Mouse (Mus musculus) hindbrain, embryonic 15.5 days (tissue): ENCODE results near the gene Pde7b. TPM values are rescaled to one million over a fixed set of nuclear protein-coding genes. Genes with fewer than 3 reads are reported as not detected.

ENCODE experiments used
- ATAC-seq: fragments of 200-750 bp; cut with Nextera tagmentation; 2 replicates; pipeline ENCODE4 v1.8.0; 2017; ENCODE audit warnings: low read depth, moderate number of reproducible peaks, moderate TSS enrichment; ENCODE audit not compliant: low FRiP score
- H3K27ac ChIP-seq: fragments of 300-500 bp; sonication (generic); replicated peaks from 2 replicates; pipeline ENCODE4 v1.5.1; 2015; ENCODE audit warnings: mild to moderate bottlenecking, inconsistent platforms
- H3K27me3 ChIP-seq: fragments of 300-500 bp; sonication (generic); 2 replicates; pipeline ENCODE4 v1.6.1; 2015; ENCODE audit warnings: control low read depth, inconsistent platforms
- H3K36me3 ChIP-seq: fragments of 300-500 bp; sonication (generic); 2 replicates; pipeline ENCODE4 v1.6.1; 2015; ENCODE audit warnings: control low read depth, inconsistent platforms
- H3K4me1 ChIP-seq: fragments of 300-500 bp; sonication (generic); replicated peaks from 2 replicates; pipeline ENCODE4 v1.6.1; 2015; ENCODE audit warnings: control low read depth, inconsistent platforms
- H3K4me2 ChIP-seq: fragments of 300-500 bp; sonication (generic); 2 replicates; pipeline ENCODE4 v1.6.1; 2015; ENCODE audit warnings: moderate library complexity, mild to moderate bottlenecking, inconsistent platforms
- H3K4me3 ChIP-seq: fragments of 300-500 bp; sonication (generic); 2 replicates; pipeline ENCODE4 v1.5.1; 2015; ENCODE audit warnings: mild to moderate bottlenecking, inconsistent platforms
- H3K9ac ChIP-seq: fragments of 300-500 bp; sonication (generic); 2 replicates; pipeline ENCODE4 v1.6.1; 2015; ENCODE audit warnings: inconsistent platforms
- H3K9me3 ChIP-seq: fragments of 300-500 bp; sonication (generic); 2 replicates; pipeline ENCODE4 v1.6.1; 2016; ENCODE audit warnings: control low read depth, inconsistent platforms
- WGBS: fragments of 180-500 bp; shearing (Covaris S2); methylation state at CpG from one replicate; pipeline ENCODE4 v1.1.7; 2015; 5-methylcytosine and 5-hydroxymethylcytosine counted together
- polyA plus RNA-seq: library from polyadenylated mRNA; unstranded; fragments of >200 nt; fragmentation: Nextera tagmentation; extraction: Ambion mirVana; gene quantifications from 2 replicates; pipeline ENCODE4 v1.2.1, GENCODE M21; 2015

Gene Pde7b
- polyA plus RNA-seq, 1 experiment from 2014 or later: 2.9 TPM

GRCm38 (mm10) chr10:20700633-20701032 is 24.2 kb downstream of the Pde7b start:
- ATAC-seq: no peak
- 66% methylated on average over 7 of the region's 7 CpGs for WGBS
- Histone ChIP-seq H3K27me3 (no peaks in the 10 kb centered on the region), H3K4me2 (no peak overlapping the region), H3K9ac (no peak overlapping the region), H3K9me3 (no peaks in the 10 kb centered on the region), H3K36me3 (no peaks in the 10 kb centered on the region), H3K4me3 (no peak overlapping the region), H3K27ac (no peak overlapping the region), H3K4me1 (no peaks in the 10 kb centered on the region)

GRCm38 (mm10) chr10:20699874-20700273 is 25.0 kb downstream of the Pde7b start:
- H3K27ac ChIP-seq: no peak overlapping the region
- no peak overlapping the region for H3K4me3 ChIP-seq
- ATAC-seq: no peak
- no peaks in the 10 kb centered on the region for H3K4me1 ChIP-seq
- no peak overlapping the region for H3K9ac ChIP-seq
- H3K36me3 ChIP-seq: no peaks in the 10 kb centered on the region
- no peaks in the 10 kb centered on the region for H3K27me3 ChIP-seq
- no peak overlapping the region for H3K4me2 ChIP-seq
- no peaks in the 10 kb centered on the region for H3K9me3 ChIP-seq
- 93% methylated on average over 9 of the region's 9 CpGs for WGBS

GRCm38 (mm10) chr10:20695637-20696036 is 29.2 kb downstream of the Pde7b start:
- Histone ChIP-seq H3K4me2 (no peak overlapping the region), H3K27ac (no peak overlapping the region), H3K9ac (no peak overlapping the region), H3K4me3 (no peak overlapping the region), H3K4me1 (no peaks in the 10 kb centered on the region), H3K36me3 (no peaks in the 10 kb centered on the region), H3K9me3 (no peaks in the 10 kb centered on the region), H3K27me3 (no peaks in the 10 kb centered on the region)
- 86% methylated on average over 11 of the region's 11 CpGs for WGBS
- ATAC-seq: no peak

GRCm38 (mm10) chr10:20690002-20690401 is 34.9 kb downstream of the Pde7b start:
- Histone ChIP-seq H3K4me3 (no peak overlapping the region), H3K4me2 (no peak overlapping the region), H3K27me3 (no peaks in the 10 kb centered on the region), H3K9ac (no peak overlapping the region), H3K36me3 (no peaks in the 10 kb centered on the region), H3K9me3 (no peaks in the 10 kb centered on the region), H3K4me1 (no peaks in the 10 kb centered on the region), H3K27ac (no peak overlapping the region)
- 79% methylated on average over 9 of the region's 9 CpGs for WGBS
- no peak for ATAC-seq

- H3K36me3 ChIP-seq: no peaks in the 10 kb centered on the region
- H3K9me3 ChIP-seq: no peaks in the 10 kb centered on the region
- ATAC-seq: no peak
- no peak overlapping the region for H3K4me3 ChIP-seq
- WGBS: 91% methylated on average over 2 of the region's 2 CpGs
- H3K27ac ChIP-seq: no peak overlapping the region
- H3K27me3 ChIP-seq: no peaks in the 10 kb centered on the region
- no peaks in the 10 kb centered on the region for H3K4me1 ChIP-seq
- H3K9ac ChIP-seq: no peak overlapping the region
- no peak overlapping the region for H3K4me2 ChIP-seq
These were observed 40.7 kb downstream of the Pde7b start for GRCm38 (mm10) chr10:20684151-20684550.

- Histone ChIP-seq H3K9ac (no peak overlapping the region), H3K9me3 (no peaks in the 10 kb centered on the region), H3K27ac (no peak overlapping the region), H3K4me2 (no peak overlapping the region), H3K27me3 (no peaks in the 10 kb centered on the region), H3K36me3 (no peaks in the 10 kb centered on the region), H3K4me3 (no peak overlapping the region), H3K4me1 (no peaks in the 10 kb centered on the region)
- WGBS: 98% methylated on average over 3 of the region's 3 CpGs
- no peak for ATAC-seq
These were observed 43.9 kb downstream of the Pde7b start for GRCm38 (mm10) chr10:20680986-20681385.

- no peaks in the 10 kb centered on the region for H3K9me3 ChIP-seq
- H3K4me1 ChIP-seq: no peaks in the 10 kb centered on the region
- no peak overlapping the region for H3K4me3 ChIP-seq
- no peaks in the 10 kb centered on the region for H3K36me3 ChIP-seq
- WGBS: 65% methylated on average over 3 of the region's 3 CpGs
- no peak overlapping the region for H3K9ac ChIP-seq
- H3K27me3 ChIP-seq: no peaks in the 10 kb centered on the region
- ATAC-seq: no peak
- H3K4me2 ChIP-seq: no peak overlapping the region
- H3K27ac ChIP-seq: no peak overlapping the region
These were observed 49.6 kb downstream of the Pde7b start for GRCm38 (mm10) chr10:20675321-20675720.

GRCm38 (mm10) chr10:20673798-20674197 is 51.1 kb downstream of the Pde7b start:
- Histone ChIP-seq H3K4me1 (peaks cover under 1% of the 10 kb centered on the region), H3K9ac (no peak overlapping the region), H3K9me3 (no peaks in the 10 kb centered on the region), H3K27me3 (no peaks in the 10 kb centered on the region), H3K27ac (no peak overlapping the region), H3K4me2 (no peak overlapping the region), H3K36me3 (no peaks in the 10 kb centered on the region), H3K4me3 (no peak overlapping the region)
- ATAC-seq: no peak
- 81% methylated on average over 4 of the region's 4 CpGs for WGBS

GRCm38 (mm10) chr10:20672591-20672990 is 52.3 kb downstream of the Pde7b start:
- H3K4me1 ChIP-seq: peaks cover 2% of the 10 kb centered on the region
- no peak overlapping the region for H3K9ac ChIP-seq
- H3K36me3 ChIP-seq: no peaks in the 10 kb centered on the region
- no peak overlapping the region for H3K27ac ChIP-seq
- no peak overlapping the region for H3K4me2 ChIP-seq
- no peak overlapping the region for H3K4me3 ChIP-seq
- no peaks in the 10 kb centered on the region for H3K9me3 ChIP-seq
- no peaks in the 10 kb centered on the region for H3K27me3 ChIP-seq
- no peak for ATAC-seq
- WGBS: 89% methylated on average over 11 of the region's 11 CpGs

- no peak overlapping the region for H3K4me2 ChIP-seq
- no peak overlapping the region for H3K27ac ChIP-seq
These were observed 53.3 kb downstream of the Pde7b start for GRCm38 (mm10) chr10:20671621-20672020.

GRCm38 (mm10) chr10:20670541-20670940 is 54.3 kb downstream of the Pde7b start:
- Histone ChIP-seq H3K9me3 (no peaks in the 10 kb centered on the region), H3K4me2 (no peak overlapping the region), H3K27ac (no peak overlapping the region), H3K36me3 (no peaks in the 10 kb centered on the region), H3K4me3 (no peak overlapping the region), H3K4me1 (peaks cover 2% of the 10 kb centered on the region), H3K27me3 (no peaks in the 10 kb centered on the region), H3K9ac (no peak overlapping the region)
- 87% methylated on average over 8 of the region's 8 CpGs for WGBS
- no peak for ATAC-seq

More at GRCm38 (mm10) chr10:20671621-20672020, 53.3 kb downstream of the Pde7b start:
- no peaks in the 10 kb centered on the region for H3K36me3 ChIP-seq
- no peak overlapping the region for H3K4me3 ChIP-seq
- H3K9me3 ChIP-seq: no peaks in the 10 kb centered on the region
- peaks cover 2% of the 10 kb centered on the region for H3K4me1 ChIP-seq
- WGBS: 83% methylated on average over 5 of the region's 5 CpGs
- no peak for ATAC-seq
- H3K27me3 ChIP-seq: no peaks in the 10 kb centered on the region
- no peak overlapping the region for H3K9ac ChIP-seq

- H3K4me3 ChIP-seq: no peak overlapping the region
- H3K36me3 ChIP-seq: no peaks in the 10 kb centered on the region
- H3K9ac ChIP-seq: no peak overlapping the region
- peak; percentile 48; the same call in 1 of the 2 replicates for ATAC-seq
- H3K9me3 ChIP-seq: no peaks in the 10 kb centered on the region
- H3K27ac ChIP-seq: no peak overlapping the region
- peaks cover 2% of the 10 kb centered on the region for H3K4me1 ChIP-seq
- H3K4me2 ChIP-seq: no peak overlapping the region
- H3K27me3 ChIP-seq: no peaks in the 10 kb centered on the region
- 58% methylated on average over 10 of the region's 10 CpGs for WGBS
These were observed 55.4 kb downstream of the Pde7b start for GRCm38 (mm10) chr10:20669467-20669866.

GRCm38 (mm10) chr10:20668577-20668976 is 56.3 kb downstream of the Pde7b start:
- H3K4me1 ChIP-seq: peaks cover 2% of the 10 kb centered on the region
- WGBS: 26% methylated on average over 4 of the region's 4 CpGs
- no peak overlapping the region for H3K4me3 ChIP-seq
- no peak overlapping the region for H3K9ac ChIP-seq
- H3K27me3 ChIP-seq: no peaks in the 10 kb centered on the region
- H3K4me2 ChIP-seq: no peak overlapping the region
- no peaks in the 10 kb centered on the region for H3K9me3 ChIP-seq
- no peak for ATAC-seq
- H3K36me3 ChIP-seq: no peaks in the 10 kb centered on the region
- H3K27ac ChIP-seq: 0 out of 2 replicates have a peak overlapping the region, but pooled peaks have one; percentile 34
